Mouse (Mus musculus): ENCODE data around the gene Plxnb3.
"Not testable (repeated sequence)": the region's sequence is repeated elsewhere in the genome, so short reads cannot be mapped to it uniquely, and the experiment has no call there.

Plxnb3 gene

DNA sequence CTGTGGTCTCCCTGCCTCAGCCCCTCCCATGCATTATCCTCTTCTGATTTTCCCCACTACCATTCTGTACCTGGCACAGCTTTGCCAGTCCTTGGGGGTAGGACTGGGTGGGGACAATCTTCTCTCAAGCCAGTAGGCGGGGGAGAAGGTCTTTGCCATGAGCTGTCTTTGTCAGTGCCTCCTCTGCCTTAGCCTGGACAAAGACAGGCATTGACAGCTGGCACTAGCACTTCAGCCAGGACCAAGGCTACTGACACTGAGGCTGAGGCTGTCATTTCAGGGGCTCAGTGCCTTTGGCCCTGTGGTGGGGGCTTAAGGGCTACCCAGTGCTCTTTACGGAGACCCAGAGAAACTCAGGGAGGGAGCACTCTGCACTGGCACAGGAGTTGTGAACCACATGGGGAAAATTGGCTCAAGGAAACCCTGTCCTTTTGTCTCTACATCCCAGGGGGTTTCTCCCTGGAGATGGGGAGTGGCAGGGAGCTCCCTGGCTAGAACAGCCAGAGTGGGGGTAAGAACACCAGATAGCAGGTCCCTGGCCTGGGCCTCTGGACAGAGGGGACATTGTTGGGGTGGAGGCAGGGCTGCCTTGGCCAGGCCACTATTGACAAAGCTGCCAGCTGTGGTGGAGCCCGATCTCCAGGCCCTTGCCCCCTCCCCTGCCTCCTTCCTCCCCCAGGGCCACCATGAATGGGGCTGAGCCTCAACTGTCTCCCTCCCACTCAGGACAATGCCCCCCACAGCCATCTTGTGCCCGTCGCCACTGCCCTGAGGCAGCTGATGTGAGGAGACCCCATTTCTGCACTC is at the start of gene Plxnb3:
Gene Plxnb3 (plus strand): TSS at position 757 of the 807 bp plus-strand sequence.
- in situ Hi-C loops (cut with MboI, MseI) = no loop called here

DNA sequence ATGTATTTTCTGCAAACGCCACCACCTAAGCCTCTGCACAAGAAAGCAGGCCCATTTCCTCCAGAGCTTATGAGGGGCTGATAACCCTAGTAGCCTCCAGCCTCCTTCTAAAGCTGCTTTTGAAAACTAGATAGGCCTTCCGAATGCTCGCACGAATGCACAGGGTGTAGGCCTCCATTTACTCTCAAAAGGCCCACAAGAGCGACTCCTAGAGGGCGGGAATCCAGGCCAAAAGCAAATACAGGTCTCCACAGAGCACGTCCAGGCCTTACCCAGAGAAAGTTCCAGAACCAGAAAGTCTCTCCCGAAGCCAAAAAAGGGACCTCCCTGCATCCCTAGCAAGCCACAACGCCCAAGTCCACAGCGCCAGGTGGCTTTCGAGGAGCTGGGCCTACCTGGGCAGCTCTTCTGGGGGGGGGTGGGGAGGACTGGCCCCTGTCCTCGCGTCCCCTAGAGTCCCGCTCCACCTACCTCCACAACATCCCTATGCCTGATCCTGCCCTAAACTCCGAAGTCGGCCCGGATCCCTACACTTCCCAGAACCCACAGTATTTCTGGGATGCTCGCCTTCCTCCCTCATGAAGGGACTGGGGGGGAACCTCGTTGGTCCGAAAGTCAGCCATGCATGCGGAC is 41.3 kb upstream of the Plxnb3 start:
- in situ Hi-C loops (cut with MboI, MseI) = no loop called here

DNA sequence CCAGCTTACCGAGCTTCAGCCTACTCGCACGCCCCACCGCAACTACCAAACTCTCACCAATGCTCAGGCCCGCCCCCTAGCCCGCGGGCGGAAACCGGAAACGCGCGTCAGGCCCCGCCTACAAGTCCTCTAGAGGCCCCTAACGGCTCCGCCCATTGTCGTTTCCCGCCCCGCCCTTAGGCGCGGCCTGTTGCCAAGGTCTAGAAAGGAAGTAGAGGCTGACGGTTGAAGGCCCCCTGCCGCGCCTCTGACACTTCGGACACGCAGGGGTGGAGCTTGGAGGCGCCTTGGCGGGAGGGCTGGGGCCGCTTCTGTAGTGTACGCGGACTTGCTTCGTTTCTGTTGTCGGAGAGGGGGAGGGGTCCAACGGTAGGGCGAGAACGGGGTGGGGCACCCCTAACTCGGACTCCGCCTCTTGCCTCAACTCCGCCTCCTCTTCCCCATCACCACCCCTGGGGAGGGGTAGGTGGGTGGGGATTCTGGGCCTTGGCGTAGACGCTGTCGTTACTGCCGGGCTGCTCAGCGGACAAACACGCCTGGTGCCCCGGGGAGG is 40.7 kb upstream of the Plxnb3 start, which contains the start of the genes Bcap31 and Abcd1:
Gene Bcap31 (minus strand): TSS at position 67 of the 553 bp plus-strand sequence.
Gene Abcd1 (plus strand): TSS at position 489 of the 553 bp plus-strand sequence.
- in situ Hi-C loops (cut with MboI, MseI) = no loop called here

DNA sequence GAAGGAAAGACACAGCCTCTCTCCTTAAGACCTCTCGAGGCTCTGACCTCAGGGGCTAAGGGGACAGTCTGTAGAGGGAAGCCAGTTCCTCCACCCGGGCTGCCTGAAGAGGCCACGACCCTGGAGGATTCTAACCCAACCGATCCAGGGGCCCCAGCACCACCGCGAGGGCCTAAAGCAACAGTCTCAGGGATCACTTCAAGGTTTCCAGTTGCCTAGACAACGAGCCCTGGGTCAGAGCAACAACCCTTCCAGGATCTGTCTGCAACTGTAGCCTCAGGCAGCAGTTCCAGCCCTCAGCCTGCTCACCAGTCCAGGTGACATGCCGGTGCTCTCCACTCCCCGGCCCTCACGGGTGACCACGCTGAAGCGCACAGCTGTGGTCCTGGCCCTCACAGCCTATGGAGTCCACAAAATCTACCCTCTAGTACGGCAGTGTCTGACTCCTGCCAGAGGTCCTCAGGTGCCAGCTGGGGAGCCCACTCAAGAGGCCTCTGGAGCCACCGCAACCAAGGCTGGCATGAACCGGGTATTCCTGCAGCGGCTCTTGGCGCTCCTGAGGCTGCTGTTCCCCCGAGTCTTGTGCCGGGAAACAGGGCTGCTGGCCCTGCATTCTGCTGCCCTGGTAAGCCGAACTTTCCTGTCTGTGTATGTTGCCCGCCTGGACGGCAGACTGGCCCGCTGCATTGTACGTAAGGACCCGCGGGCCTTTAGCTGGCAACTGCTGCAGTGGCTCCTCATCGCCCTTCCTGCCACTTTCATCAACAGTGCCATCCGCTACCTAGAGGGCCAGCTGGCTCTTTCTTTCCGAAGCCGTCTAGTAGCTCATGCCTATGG is 40.0 kb upstream of the Plxnb3 start:
- in situ Hi-C loops (cut with MboI, MseI) = no loop called here

DNA sequence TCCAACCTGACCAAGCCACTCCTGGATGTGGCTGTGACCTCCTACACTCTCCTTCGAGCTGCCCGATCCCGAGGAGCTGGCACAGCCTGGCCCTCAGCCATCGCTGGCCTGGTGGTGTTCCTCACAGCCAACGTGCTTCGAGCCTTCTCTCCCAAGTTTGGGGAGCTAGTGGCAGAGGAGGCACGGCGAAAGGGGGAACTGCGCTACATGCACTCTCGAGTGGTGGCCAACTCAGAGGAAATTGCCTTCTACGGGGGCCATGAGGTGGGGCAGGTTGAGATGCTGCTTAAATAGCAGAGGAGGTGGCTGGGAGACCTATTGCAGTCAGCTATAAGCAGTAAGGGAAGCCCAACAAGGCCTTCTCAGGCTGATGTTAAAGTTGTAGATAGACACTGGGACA is 39.2 kb upstream of the Plxnb3 start:
- in situ Hi-C loops (cut with MboI, MseI) = no loop called here

DNA sequence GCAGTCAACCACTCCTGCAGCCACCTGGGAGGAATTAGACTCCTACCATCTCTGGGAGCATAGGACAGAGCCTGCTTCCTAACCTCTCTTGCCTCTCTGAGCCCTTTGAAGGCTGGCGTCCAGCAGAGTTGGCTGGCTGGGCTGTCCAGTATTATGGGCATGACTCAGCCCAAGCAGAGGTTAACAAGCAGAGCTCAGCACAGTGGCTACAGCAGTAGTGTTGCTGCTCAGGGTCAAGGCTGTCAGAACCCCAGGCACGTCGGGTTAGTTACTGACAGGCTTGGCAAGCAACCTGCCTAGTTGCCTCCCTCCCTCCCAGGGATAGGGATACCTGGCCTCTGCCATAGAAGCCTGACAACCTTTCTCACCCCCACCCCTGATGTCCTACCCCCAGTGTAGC is 38.6 kb upstream of the Plxnb3 start:
- in situ Hi-C loops (cut with MboI, MseI) = no loop called here

DNA sequence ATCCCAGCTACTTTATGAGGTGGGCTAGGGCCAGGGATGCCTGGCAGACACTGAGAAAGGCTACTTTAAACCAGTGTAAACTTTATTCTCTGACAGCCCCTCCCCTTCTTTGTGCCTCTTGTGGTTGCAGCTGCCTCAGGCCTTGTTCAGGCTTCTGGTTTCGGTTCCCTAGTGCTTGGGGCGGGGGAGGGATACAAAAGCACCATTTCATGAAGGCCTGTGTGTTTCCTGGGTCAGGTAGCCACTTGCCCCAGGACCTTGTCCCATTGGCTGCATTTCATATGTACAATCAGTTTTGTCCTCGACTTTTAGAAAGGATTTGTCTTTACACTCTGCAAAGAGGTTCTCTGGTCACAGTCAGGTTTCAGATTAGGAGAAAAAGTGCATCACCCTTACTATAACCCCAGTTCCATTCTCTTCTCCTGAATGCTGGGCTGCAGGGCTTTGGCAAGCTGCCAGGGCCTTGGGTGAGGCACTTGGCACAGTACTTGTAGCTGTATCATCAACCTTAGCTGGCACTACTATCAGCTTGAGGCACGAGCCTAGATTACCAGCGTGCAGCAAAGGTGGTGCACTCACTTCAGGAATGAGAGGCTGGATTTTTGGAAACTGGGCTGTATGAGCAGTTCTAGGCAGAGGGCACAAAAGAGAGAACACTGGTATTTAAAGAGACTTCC is 38.1 kb upstream of the Plxnb3 start:
- in situ Hi-C loops (cut with MboI, MseI) = no loop called here

DNA sequence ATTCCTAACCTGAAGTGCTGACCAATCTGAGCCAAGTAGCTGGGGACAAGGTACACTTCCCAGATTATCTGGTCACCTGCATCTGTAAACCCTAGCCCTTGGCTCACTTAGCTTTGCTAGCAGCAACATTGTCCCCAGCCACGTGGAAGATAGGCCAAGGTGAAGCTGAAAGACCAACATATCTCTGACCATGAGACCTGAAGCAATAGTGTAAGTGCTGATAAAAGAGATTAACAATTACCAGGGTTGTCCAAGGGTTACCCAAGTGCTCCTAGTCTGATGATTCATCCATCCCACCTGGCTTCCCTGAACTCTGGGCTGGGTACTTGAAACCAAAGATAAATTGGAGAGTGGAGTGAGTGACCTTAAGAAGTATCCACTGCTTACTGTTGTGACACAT is 26.0 kb upstream of the Plxnb3 start:
- in situ Hi-C loops (cut with MboI, MseI) = no loop called here

DNA sequence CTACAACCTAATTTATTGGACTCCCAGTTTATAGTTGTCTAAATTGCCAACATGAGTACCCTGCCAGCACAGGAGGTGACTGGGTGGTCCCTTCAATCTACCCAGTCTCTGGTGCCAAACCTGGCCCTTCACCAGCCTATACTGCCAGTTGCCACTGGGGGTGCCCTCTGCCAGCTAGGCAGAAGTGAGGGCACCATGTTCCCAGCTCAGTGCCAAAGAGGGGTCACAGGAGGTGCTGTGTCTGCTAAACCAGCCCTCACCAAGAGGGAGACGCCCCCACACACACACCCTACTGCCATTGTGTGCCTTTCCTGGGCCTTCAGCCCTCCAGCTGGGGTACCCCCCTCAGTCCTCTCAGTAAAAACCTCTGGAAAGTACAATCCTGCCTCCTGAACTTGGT is 18.7 kb upstream of the Plxnb3 start:
- in situ Hi-C loops (cut with MboI, MseI) = no loop called here

DNA sequence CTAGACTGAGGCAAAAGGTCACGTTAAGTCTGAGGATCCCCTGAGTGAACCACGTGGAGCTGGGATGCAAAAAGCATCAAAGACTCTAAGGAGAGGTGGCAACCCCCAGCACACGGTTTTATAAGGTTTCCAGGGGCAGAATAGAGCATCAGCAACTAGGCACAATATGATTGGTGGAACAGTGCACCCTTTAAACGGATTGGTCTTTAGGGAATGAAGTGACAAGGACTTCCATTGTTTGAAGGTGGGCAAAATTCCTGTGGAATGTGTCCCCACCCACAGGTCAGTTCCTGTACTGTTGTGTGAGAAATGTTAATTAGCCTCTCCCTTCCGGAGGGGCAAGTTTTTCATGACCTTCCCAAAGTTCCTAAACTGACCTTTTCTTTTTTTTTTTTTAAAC is 17.7 kb upstream of the Plxnb3 start:
- in situ Hi-C loops (cut with MboI, MseI) = no loop called here

DNA sequence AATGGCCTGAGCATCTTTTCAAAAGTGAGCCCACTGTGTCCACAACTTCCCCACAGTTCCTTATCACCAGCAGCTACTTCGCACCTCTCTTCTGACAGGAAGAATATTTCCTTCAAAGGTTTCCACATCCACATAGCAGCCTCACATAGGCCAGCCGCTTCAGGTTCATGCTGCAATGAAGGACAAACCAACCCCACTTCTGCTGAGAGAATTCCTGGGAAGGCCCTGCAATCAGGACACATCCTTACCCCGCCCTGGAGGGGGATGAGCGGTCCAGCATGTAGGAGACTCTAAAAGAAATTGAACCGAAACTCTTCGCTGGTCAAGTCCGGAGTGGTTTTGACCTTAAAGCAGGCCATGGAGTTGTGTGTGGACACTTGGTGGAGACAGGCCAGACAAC is 17.0 kb upstream of the Plxnb3 start:
- in situ Hi-C loops (cut with MboI, MseI) = not testable (repeated sequence)

DNA sequence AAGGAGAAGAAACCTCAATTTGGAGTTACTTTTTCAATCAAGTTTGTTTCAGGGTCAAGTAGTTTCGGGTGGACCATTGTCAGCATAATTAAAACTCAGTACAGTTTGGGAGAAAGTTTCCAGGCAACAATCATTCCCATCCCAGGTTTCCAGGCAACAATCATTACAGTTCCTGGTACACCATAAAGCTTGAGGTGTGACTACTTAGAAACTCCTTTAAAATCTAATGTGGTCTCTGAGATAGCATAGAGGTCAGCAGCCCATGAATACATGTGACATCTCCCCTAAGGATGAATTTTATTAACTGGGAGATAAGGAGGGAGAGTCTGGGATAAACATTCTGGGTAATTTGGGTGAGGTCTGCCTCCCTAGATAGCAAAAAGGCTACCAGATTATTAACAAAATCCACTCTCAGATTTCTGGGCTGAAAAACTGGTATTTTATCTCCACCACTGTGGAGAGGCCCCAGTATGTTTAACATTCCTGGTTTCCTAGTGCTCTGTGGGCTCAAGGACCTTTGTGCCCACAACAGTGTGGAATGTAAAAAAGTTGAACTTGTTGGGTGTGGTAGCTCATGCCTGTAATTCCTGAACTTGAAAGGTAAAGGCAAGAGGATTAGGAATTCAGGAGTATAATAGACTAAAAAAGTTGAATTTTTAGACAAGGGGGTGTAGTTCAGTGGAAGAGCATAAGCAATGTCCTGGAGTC is 12.0 kb upstream of the Plxnb3 start:
- in situ Hi-C loops (cut with MboI, MseI) = no loop called here

DNA sequence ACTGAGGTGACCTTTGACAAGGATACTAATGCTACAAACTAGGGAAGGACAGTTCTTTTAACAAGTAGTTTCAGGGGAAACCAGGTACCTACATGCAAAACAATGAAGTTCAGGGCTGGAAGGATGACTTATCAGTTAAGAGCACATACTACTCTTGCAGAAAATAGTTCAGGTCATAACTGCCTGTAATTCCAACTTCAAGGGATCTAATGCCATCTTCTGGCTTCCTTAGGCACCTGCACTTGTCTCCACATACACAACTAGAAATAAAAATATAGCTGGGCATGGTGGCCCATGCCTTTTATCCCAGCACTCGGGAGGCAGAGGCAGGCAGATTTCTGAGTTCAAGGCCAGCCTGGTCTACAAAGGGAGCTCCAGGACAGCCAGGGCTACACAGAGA is 7.9 kb upstream of the Plxnb3 start:
- in situ Hi-C loops (cut with MboI, MseI) = no loop called here

DNA sequence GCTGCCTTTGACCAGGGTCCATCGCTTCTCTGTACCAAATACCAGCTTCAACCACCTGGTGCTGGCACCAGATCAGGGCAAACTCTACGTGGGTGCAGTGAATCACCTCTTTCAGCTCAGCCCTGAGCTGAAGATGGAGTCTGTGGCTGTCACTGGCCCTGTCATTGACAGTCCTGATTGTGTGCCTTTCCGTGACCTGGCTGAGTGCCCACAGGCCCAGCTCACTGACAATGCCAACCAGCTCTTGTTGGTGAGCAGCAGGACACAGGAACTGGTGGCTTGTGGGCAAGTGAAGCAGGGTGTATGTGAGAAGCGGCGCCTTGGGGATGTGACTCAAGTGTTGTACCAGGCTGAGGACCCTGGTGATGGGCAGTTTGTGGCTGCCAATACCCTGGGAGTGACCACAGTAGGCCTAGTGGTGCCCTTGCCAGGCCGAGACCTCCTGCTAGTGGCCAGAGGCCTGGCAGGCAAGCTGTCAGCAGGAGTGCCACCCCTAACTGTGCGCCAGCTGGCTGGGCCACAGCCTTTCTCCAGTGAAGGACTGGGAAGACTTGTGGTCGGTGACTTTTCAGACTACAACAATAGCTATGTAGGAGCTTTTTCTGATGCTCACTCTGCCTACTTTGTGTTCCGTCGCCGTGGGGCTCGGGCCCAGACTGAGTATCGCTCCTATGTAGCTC is 1.9 kb downstream of the Plxnb3 start:
- in situ Hi-C loops (cut with MboI, MseI) = no loop called here

DNA sequence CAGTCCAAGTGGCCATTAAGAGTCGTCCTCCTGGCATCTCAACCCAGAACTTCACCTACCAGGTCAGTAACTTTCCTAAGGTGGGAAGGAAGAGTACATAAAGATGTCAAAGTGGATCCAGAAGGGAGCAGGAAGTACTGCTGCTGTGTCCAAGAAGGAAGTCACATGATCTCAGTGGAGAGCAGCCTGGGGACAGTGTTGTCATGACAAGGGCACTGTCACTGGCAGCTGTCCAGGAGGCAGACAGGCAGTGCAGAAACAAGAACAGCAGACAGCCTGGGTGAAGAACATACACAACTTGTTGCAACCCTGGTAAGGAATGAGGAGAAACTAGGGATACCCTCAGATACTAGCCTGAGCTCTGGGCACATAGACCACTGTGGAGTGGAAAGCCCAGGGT is 8.4 kb downstream of the Plxnb3 start:
- in situ Hi-C loops (cut with MboI, MseI) = no loop called here

DNA sequence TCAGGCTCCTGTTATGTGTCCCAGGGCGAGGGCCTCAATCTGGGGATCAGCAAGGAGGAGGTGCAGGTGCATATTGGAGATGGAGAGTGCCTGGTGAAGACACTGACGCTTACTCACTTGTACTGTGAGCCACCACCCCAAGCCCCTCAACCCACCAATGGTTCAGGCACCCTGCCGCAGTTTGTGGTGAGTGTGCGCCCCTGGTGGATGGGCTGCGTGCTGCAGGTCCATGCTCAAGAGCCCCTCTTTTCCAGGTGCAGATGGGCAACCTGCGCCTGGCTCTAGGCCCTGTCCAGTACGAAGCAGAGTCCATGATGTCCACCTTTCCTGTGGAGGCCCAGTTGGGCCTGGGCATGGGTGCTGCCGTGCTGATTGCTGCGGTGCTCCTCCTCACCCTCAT is 10.4 kb downstream of the Plxnb3 start:
- in situ Hi-C loops (cut with MboI, MseI) = no loop called here

DNA sequence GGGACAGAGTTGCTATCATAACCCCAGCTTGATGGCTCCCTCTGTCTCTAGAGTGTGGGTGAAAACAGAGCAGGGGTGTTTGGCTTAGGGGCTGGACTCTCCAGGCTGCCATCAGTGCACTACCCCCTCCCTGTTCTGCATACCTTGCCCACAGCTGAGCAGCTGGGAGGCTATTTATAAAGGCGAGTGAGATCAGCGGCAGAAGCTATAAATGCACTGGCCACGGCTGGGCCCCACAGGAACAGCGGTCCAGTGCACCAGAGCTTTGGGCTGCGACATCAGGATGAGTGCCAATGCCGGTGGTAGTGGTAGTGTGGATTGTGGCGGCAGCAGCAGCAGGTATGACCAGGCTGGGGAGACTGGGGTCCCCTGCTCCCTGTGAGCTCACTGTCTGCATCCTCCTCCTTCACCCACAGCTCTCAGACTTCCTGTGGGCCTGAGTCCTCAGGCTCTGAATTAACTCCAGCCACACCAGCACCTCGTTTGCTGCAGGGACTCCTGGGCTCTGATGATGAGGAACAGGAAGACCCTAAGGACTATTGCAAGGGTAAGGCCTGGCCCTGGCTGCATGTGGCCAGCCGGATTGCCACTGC is 17.4 kb downstream of the Plxnb3 start, which contains the start of gene Srpk3:
Gene Srpk3 (plus strand): TSS at position 238 of the 593 bp plus-strand sequence.
- in situ Hi-C loops (cut with MboI, MseI) = no loop called here

DNA sequence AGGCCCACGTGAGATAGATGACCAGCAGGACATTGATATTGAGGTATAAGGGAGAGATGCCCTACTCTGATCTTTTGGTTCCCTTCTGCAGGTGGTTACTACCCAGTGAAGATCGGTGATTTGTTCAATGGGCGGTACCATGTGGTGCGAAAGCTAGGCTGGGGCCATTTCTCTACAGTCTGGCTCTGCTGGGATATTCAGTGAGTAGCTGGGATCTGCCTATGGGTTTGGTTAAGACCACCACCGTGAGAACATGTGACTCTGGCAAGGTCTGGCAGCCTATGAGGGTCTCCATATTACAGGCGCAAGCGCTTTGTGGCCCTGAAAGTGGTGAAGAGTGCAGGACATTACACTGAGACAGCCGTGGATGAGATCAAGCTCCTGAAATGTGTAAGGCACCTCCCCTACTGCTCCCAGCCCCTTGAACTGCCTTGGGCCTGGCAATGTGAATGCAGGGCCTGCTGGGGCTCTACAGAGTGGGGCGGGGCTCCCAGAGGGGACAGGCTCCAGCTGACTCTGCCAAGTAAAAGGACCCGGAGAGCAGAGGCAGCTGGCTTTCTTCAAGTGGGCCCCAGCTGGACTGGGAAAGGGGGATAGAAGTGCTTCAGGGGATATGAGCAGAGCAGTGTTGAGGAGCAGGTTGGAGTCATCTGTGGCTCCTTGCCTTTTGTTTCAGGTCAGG is 18.1 kb downstream of the Plxnb3 start:
- in situ Hi-C loops (cut with MboI, MseI) = no loop called here

DNA sequence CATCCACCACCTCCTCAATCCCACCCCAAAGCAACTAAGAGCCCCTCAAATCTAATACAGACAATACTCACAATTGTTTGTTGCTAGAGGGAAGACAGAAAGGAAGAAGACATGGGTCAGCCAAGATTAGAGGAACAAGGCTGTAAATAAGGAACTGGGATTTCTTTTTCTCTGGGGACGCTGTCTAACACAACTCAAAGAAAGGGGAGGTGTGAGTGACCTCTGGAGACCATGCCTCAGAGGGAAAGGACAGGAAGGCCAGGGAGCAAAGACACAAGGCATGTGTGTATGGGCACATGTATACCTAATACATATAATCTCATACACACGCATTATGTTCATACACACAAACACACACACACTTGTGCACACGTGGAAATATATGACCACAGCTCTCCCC is 25.3 kb downstream of the Plxnb3 start:
- in situ Hi-C loops (cut with MboI, MseI) = no loop called here
